Mouse (Mus musculus): ENCODE measurements around the gene Uap1l1.

DNA sequence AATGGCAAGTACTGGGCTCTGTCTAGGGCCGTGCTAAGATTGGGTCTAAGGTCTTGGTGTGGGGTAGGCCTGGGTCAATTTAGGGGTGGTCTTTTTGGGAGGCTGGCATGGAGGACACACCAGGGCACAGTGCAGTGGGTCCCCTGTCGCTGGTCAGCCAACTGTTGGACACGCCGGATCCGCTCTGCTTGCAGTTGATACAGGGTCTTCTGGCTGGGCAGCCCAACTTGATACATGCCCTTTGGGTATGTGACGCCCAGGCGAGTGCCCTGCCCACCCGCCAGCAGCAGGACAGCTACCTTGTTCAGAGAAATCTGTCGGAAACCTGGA is 756 bp downstream of the Uap1l1 start:
- TF ChIP-seq POLR2A (IDR thresholded peaks at IDR 0.05; ENCODE audit: borderline replicate concordance, insufficient read depth, low read length) (no peak), CTCF (IDR thresholded peaks at IDR 0.05; ENCODE audit: borderline replicate concordance, insufficient read depth, low read depth, low read length) (no peak)

Measured in cerebellum, adult 2 months (tissue).